Mouse (Mus musculus) heart, postnatal 0 days (tissue): ENCODE measurements around the gene Mmachc.

Source experiments
- CTCF ChIP-seq: IDR thresholded peaks from 2 replicates; pipeline ENCODE4 v1.5.1; 2016; ENCODE audit warnings: antibody characterized with exemption, control low read depth, low read depth
- EP300 ChIP-seq: IDR thresholded peaks from 2 replicates; pipeline ENCODE4 v1.6.1; 2016; ENCODE audit warnings: antibody characterized with exemption, low read depth

- no peak for TF ChIP-seq CTCF
- TF ChIP-seq EP300 = no peak
Measured at GRCm38 (mm10) chr4:116707666-116708065, 540 bp downstream of the Mmachc start.
